Mouse (Mus musculus) forebrain, embryonic 13.5 days (tissue): Measurements from ENCODE around the gene Ccm2l. TPM values are rescaled to one million over a fixed set of nuclear protein-coding genes. Genes with fewer than 3 reads are reported as not detected.

Experiments used
- ATAC-seq: fragments of 200-750 bp; cut with Nextera tagmentation; 2 replicates; pipeline ENCODE4 v1.8.0; 2017
- H3K27ac ChIP-seq: fragments of 300-500 bp; sonication (generic); 2 replicates; pipeline ENCODE4 v1.5.1; 2015; ENCODE audit warnings: inconsistent platforms, mild to moderate bottlenecking, moderate library complexity
- H3K27me3 ChIP-seq: fragments of 300-500 bp; sonication (generic); 2 replicates; pipeline ENCODE4 v1.6.1; 2015; ENCODE audit warnings: mild to moderate bottlenecking, inconsistent platforms
- H3K36me3 ChIP-seq: fragments of 300-500 bp; sonication (generic); 2 replicates; pipeline ENCODE4 v1.6.1; 2015; ENCODE audit warnings: mild to moderate bottlenecking, inconsistent platforms; ENCODE audit not compliant: poor library complexity, severe bottlenecking
- H3K4me1 ChIP-seq: fragments of 300-500 bp; sonication (generic); 2 replicates; pipeline ENCODE4 v1.6.1; 2015; ENCODE audit warnings: inconsistent platforms
- H3K4me2 ChIP-seq: fragments of 300-500 bp; sonication (generic); 2 replicates; pipeline ENCODE4 v1.6.1; 2015; ENCODE audit warnings: inconsistent platforms, mild to moderate bottlenecking, moderate library complexity
- H3K4me3 ChIP-seq: fragments of 300-500 bp; sonication (generic); 2 replicates; pipeline ENCODE4 v1.5.1; 2015; ENCODE audit warnings: mild to moderate bottlenecking, inconsistent platforms
- H3K9ac ChIP-seq: fragments of 300-500 bp; sonication (generic); 2 replicates; pipeline ENCODE4 v1.6.1; 2015; ENCODE audit warnings: mild to moderate bottlenecking, inconsistent platforms
- H3K9me3 ChIP-seq: fragments of 300-500 bp; sonication (generic); replicated peaks from 2 replicates; pipeline ENCODE4 v1.6.1; 2016; ENCODE audit warnings: inconsistent platforms
- WGBS: fragments of 180-500 bp; shearing (Covaris S2); methylation state at CpG from one replicate; pipeline ENCODE4 v1.1.7; 2015; 5-methylcytosine and 5-hydroxymethylcytosine counted together
- polyA plus RNA-seq: library from polyadenylated mRNA; unstranded; fragments of >200 nt; fragmentation: Nextera tagmentation; extraction: Ambion mirVana; gene quantifications from 2 replicates; pipeline ENCODE4 v1.2.1, GENCODE M21; 2015

Ccm2l gene
- polyA plus RNA-seq, 1 experiment from 2014 or later, result 0.58 TPM

DNA sequence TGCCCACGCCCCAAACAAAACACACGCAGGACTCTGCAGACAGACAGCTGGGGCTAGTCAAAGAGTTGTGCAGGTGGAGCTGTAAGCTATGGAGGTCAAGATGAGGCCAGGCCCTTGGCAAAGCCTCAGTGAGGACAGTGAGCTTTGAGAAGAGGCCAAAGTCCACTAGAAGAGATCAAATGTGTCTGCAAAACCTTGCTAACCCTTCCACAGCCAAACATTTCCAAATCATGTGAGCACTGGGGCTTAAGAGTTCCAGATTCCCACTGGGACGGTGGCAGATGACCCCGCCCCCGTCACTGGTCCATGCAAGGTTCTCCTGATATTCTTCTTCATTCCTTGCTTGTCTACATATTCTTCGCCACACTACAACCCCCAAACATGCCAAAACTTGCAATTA is 16.1 kb downstream of the Ccm2l start:
- 83% methylated on average over 6 of the region's 6 CpGs for WGBS

DNA sequence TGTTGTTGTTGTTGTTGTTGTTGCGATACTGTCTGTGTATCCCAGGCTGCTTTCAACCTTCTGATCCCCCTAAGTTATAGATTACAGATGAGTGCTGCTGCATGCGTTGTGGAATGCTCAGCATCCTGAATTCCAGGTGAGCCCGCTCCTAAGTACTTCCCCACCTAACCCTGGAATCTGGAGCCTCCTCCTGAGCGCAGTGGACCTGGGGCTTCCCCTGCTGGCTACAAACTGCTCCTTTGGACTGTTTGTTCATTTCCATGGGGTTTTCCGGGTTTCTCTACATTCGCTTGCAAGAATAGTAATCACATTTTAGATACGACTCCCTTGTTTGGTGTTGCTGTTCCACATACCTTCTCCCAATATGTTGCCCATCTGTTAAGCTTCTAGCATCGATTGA is 17.5 kb downstream of the Ccm2l start:
- Histone ChIP-seq H3K4me2 (no peak overlapping the region), H3K9ac (no peak overlapping the region)
- WGBS, result 92% methylated on average over 8 of the region's 8 CpGs

More for the DNA sequence above, 16.1 kb downstream of the Ccm2l start:
- ATAC-seq, result no peak
- peaks cover 8% of the 10 kb centered on the region; the same call in 1 of the 2 replicates for H3K27me3 ChIP-seq
- no peaks in the 10 kb centered on the region for H3K9me3 ChIP-seq
- no peak overlapping the region for H3K9ac ChIP-seq
- H3K4me3 ChIP-seq, result no peak overlapping the region
- H3K4me1 ChIP-seq, result no peaks in the 10 kb centered on the region
- H3K4me2 ChIP-seq, result no peak overlapping the region
- H3K36me3 ChIP-seq, result no peaks in the 10 kb centered on the region
- no peak overlapping the region for H3K27ac ChIP-seq

DNA sequence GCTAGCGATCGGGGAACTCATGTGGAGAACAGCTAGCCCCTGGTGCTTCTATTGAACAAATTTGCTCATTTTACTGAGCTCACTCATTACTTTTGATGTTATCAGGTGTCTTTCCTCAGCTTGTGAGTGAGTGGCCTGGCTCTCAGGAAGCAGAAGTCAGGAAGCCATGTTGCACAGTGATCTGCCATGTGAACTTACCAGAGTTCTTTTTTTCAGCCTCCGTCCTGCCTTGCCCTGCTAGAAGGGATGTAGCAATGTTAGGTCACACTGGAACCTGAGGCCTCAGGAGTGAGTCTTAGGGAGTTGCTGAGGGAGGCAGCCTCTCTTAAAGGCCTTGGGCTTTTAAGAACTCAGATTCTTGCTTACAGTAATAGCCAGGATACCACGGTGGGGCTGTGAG is 18.1 kb downstream of the Ccm2l start:
- peaks cover 4% of the 10 kb centered on the region; the same call in 1 of the 2 replicates for H3K27me3 ChIP-seq
- H3K27ac ChIP-seq, result no peak overlapping the region
- no peak for ATAC-seq
- H3K4me3 ChIP-seq, result no peak overlapping the region
- H3K9ac ChIP-seq, result no peak overlapping the region
- no peaks in the 10 kb centered on the region for H3K36me3 ChIP-seq
- no peak overlapping the region for H3K4me2 ChIP-seq
- H3K4me1 ChIP-seq, result no peaks in the 10 kb centered on the region
- H3K9me3 ChIP-seq, result no peaks in the 10 kb centered on the region
- WGBS, result 91% methylated on average over 4 of the region's 4 CpGs

More for the DNA sequence above, 17.5 kb downstream of the Ccm2l start:
- no peaks in the 10 kb centered on the region for H3K9me3 ChIP-seq
- no peaks in the 10 kb centered on the region for H3K36me3 ChIP-seq
- ATAC-seq, result no peak
- H3K4me1 ChIP-seq, result no peaks in the 10 kb centered on the region
- no peak overlapping the region for H3K4me3 ChIP-seq
- H3K27ac ChIP-seq, result no peak overlapping the region
- H3K27me3 ChIP-seq, result peaks cover 4% of the 10 kb centered on the region; the same call in 1 of the 2 replicates

DNA sequence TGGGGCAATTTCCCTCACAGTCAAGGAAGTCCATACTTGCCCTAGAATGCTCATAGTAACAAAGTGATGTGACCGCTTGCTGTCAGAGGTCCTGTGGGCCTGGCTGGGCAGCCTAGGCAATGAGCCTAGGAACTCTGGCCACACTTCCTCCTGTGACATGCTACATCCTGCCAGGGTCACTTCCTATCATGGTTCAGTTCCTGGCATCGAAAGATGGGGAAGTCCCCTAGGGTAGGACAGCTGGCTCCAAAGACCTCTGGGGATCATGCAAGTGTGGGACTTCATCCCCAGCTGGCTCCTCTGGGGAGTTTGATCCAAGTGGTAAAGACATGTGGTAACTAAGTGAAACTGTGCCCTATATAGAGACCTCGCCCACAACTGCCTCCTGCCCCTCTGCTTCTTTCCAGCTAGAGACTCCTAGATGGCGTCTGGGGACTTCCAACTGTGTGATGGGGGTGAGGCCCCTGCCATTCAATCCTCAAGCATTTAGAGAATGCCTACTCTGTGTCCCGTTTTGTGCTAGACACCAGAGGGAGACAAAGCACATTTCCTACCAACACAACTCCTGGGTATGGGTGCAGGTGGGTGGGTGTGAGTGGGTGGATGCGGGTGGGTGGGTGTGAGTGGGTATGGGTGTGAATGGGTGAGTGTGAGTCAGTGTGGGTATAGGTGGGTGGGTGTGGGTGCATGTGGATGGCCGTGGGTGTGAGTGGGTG is 18.7 kb downstream of the Ccm2l start:
- Histone ChIP-seq H3K4me3 (no peak overlapping the region), H3K27me3 (peaks cover under 1% of the 10 kb centered on the region; the same call in 1 of the 2 replicates), H3K9me3 (no peaks in the 10 kb centered on the region), H3K4me1 (no peaks in the 10 kb centered on the region), H3K4me2 (no peak overlapping the region), H3K9ac (no peak overlapping the region), H3K27ac (no peak overlapping the region), H3K36me3 (no peaks in the 10 kb centered on the region)
- ATAC-seq, result no peak
- WGBS, result 72% methylated on average over 7 of the region's 7 CpGs

DNA sequence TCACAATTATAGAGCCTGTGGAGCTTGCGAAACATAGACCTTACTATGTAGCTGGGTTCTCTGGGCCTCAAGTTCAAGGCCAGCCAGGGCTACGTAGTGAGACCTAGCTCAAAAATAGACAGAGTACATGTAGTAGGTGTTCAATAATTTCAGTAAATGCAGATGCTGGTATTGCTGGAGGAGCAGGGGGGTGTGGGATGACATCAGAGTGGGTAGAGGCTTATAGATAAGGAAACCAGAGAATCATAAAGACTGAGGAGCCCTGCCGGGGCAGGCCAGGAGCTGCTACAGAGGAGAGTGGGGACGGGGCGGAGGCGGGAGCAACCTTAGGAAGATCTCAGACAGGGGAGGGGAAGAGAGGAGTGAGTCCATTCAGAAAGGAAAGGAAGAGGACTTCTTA is 19.8 kb downstream of the Ccm2l start:
- Histone ChIP-seq H3K27me3 (no peaks in the 10 kb centered on the region; the same call in 1 of the 2 replicates), H3K4me2 (no peak overlapping the region), H3K9ac (no peak overlapping the region), H3K27ac (no peak overlapping the region), H3K4me1 (no peaks in the 10 kb centered on the region), H3K9me3 (no peaks in the 10 kb centered on the region), H3K36me3 (no peaks in the 10 kb centered on the region), H3K4me3 (no peak overlapping the region)
- 91% methylated on average over 6 of the region's 6 CpGs for WGBS
- no peak for ATAC-seq

DNA sequence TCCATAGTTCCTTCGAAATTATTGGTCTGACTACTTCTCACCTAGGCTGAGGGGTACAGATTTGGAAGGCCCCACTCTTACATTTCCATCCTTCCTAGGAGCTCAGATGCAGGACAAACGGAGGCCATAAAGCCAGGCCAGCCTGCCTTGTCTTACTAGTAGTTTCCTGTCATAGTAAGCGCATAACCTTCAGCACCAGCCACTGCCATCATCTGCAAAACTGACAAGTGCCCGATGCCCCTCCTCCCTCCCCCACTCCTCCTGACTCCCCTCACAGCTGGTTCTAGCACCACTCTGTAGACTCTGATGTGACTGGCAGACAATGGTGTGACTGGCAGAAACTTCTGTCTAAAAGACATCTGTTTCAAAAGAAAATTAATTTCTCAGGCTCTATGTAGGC is 20.4 kb downstream of the Ccm2l start:
- H3K9me3 ChIP-seq, result no peaks in the 10 kb centered on the region
- H3K27me3 ChIP-seq, result no peaks in the 10 kb centered on the region
- no peaks in the 10 kb centered on the region for H3K36me3 ChIP-seq
- H3K4me3 ChIP-seq, result no peak overlapping the region
- no peak for ATAC-seq
- H3K27ac ChIP-seq, result no peak overlapping the region
- no peaks in the 10 kb centered on the region for H3K4me1 ChIP-seq
- WGBS, result 88% methylated on average over 4 of the region's 4 CpGs
- H3K9ac ChIP-seq, result no peak overlapping the region
- no peak overlapping the region for H3K4me2 ChIP-seq

DNA sequence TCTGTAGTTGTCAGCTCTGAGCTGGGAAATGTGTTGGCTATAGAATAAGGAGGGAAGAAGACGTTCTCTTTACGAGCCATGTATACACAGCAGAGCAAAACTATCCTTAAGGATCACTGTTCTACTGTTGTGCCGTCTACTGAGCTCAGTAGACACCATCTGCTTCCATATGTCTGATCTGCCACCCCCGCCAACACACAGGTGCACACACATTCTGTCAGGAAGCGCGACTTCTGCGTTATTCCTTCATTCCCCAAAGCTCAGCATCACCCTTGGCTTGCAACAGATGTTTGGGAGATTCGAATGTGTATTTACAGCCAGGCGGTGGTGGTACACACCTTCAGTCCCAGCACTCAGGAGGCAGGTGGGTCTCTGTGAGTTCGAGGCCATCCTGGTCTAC is 21.3 kb downstream of the Ccm2l start:
- H3K36me3 ChIP-seq, result no peaks in the 10 kb centered on the region
- no peak overlapping the region for H3K4me2 ChIP-seq
- H3K27ac ChIP-seq, result no peak overlapping the region
- H3K4me3 ChIP-seq, result no peak overlapping the region
- H3K9me3 ChIP-seq, result no peaks in the 10 kb centered on the region
- no peaks in the 10 kb centered on the region for H3K4me1 ChIP-seq
- H3K9ac ChIP-seq, result no peak overlapping the region
- WGBS, result 90% methylated on average over 10 of the region's 10 CpGs
- ATAC-seq, result 0 out of 2 replicates have a peak, but pooled peaks have one; percentile 3
- H3K27me3 ChIP-seq, result no peaks in the 10 kb centered on the region

DNA sequence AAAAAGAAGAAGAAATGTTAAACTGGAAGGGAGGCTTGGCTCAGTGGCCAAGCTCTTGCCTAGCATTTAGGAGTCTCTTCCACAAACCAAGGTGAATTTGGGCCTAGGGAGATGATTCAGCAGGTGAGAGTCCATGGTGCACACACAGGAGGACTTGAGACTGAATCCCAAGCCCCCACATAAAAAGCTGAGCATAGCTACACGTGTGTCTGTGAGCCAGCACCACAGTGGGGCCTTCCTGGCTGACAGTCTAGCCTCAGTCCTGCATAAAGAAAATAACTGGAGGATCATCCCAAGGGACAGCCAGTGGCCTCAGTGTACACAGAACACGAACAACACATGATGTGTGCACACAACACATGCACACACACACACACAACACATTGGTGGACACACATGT is 23.6 kb downstream of the Ccm2l start:
- no peaks in the 10 kb centered on the region for H3K9me3 ChIP-seq
- no peaks in the 10 kb centered on the region for H3K36me3 ChIP-seq
- H3K4me1 ChIP-seq, result no peaks in the 10 kb centered on the region
- H3K4me3 ChIP-seq, result no peak overlapping the region
- no peak overlapping the region for H3K27ac ChIP-seq
- no peak overlapping the region for H3K4me2 ChIP-seq
- H3K9ac ChIP-seq, result no peak overlapping the region
- WGBS, result 57% methylated on average over 2 of the region's 2 CpGs
- no peaks in the 10 kb centered on the region for H3K27me3 ChIP-seq
- no peak for ATAC-seq

DNA sequence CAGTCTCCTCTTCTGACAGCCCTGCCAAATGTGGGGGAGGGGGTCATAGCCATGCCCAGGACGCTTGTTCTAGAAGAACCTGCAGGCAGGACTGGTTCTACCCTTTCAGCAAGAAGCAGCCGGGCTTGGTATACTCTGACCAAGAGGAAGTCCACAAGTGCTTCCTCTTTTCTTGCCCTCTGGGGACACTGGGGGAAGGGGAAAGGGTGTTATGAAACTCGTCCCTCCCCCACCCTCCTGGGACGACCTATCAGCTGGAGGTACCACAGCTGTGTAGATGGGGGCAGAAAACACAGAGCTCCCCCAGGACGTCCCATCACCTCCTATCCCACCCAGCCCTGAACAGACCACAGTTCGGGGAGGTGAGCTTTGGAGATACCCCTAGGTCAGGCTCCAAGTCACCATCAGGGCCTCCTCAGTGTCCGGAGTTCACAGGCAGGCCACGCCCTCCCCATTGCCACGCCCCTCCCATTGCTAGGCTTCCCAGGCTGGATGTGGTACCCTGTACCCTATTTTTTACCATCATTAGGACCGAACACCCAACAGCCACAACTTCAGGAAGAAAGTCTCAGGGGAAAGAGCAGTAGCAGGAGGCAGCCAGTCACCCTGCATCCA is 24.9 kb downstream of the Ccm2l start:
- no peak overlapping the region for H3K4me3 ChIP-seq
- no peaks in the 10 kb centered on the region for H3K36me3 ChIP-seq
- H3K4me2 ChIP-seq, result no peak overlapping the region
- H3K27me3 ChIP-seq, result no peaks in the 10 kb centered on the region
- no peak overlapping the region for H3K9ac ChIP-seq
- H3K4me1 ChIP-seq, result no peaks in the 10 kb centered on the region
- no peak overlapping the region for H3K27ac ChIP-seq
- H3K9me3 ChIP-seq, result no peaks in the 10 kb centered on the region
- no peak for ATAC-seq
- 51% methylated on average over 10 of the region's 10 CpGs for WGBS

DNA sequence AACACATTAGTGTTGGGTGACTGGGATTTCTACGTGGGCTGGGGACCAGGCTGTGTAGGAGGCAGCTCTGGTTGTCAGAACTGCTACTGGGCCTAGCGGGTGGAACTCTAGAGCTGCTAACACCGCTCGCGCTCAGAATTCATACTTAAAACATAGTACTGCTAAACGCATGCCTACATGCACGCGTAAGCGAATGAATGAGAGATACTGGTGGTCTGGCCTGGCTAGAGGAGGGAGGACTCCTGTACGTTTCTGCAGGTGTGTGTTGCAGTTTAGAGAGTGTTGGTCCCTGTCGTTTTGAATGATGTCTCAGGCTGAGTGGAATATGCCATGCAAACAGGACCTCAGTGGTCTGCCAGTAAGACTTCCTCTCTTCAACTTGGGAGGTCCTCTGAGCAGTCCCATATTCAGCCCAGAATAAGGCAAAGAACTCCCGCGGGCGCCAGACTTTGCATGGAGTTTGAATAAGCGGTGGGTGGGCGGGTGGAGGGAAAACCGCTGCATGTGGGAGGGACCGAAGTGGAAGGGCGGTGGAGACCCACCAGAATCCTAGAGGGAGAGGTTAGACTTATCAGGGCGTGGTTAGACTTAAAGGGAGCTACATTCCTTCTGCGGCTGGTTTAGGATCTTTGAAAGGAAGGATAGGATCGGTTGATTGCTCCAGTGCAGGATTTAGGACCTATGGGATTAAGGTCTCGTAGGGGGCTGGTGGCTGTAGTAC is 41.5 kb downstream of the Ccm2l start:
- no peak overlapping the region for H3K9ac ChIP-seq
- WGBS, result 30% methylated on average over 23 of the region's 23 CpGs
- H3K27ac ChIP-seq, result no peak overlapping the region
- no peak overlapping the region for H3K4me3 ChIP-seq
- H3K36me3 ChIP-seq, result no peaks in the 10 kb centered on the region
- peaks cover 16% of the 10 kb centered on the region for H3K4me1 ChIP-seq
- ATAC-seq, result no peak
- H3K9me3 ChIP-seq, result no peaks in the 10 kb centered on the region
- peak overlapping the region; percentile 71 for H3K4me2 ChIP-seq
- H3K27me3 ChIP-seq, result peaks cover 69% of the 10 kb centered on the region

DNA sequence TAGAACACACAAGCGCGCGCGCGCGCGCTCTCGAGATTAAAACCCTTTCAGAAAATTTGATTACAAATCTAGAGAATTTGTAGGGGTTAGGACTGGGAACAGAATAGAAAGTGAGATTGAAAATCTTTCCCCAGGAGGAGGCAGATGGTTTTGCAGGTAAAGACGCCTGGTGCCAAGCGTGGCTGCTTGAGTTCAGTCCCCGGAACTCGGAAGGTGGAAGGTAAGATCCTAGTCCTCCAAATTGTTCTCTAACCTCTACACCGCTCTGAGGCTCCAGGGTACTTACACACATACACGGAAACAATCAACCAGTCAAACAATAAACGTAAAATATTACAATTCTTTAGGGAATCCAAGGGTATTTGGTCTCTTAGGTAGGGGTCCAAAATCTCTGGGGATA is 42.0 kb downstream of the Ccm2l start:
- WGBS, result 1% methylated on average over 15 of the region's 15 CpGs
- Histone ChIP-seq H3K4me1 (peaks cover 16% of the 10 kb centered on the region), H3K27me3 (peaks cover 74% of the 10 kb centered on the region), H3K9me3 (no peaks in the 10 kb centered on the region), H3K4me3 (peak overlapping the region; percentile 42; the same call in 1 of the 2 replicates), H3K36me3 (no peaks in the 10 kb centered on the region), H3K27ac (no peak overlapping the region), H3K9ac (no peak overlapping the region), H3K4me2 (peak overlapping the region; percentile 71)
- ATAC-seq, result no peak
